Mouse (Mus musculus) neural tube, embryonic 11.5 days (tissue): ENCODE results near the gene Jmjd7. TPM values are rescaled to one million over a fixed set of nuclear protein-coding genes. Genes with fewer than 3 reads are reported as not detected.

Experiments used
- ATAC-seq: fragments of 200-750 bp; cut with Nextera tagmentation; 2 replicates; pipeline ENCODE4 v1.8.0; 2017; ENCODE audit warnings: moderate number of reproducible peaks, mild to moderate bottlenecking, moderate TSS enrichment, moderate library complexity; ENCODE audit not compliant: insufficient read depth, low FRiP score, low TSS enrichment
- DNase-seq: peaks from one replicate; pipeline ENCODE4 v3.0.0-alpha.2; 2015; ENCODE audit warnings: low spot score
- H3K27ac ChIP-seq: fragments of 300-500 bp; sonication (generic); 2 replicates; pipeline ENCODE4 v1.5.1; 2014; ENCODE audit warnings: low read depth, mild to moderate bottlenecking, low read length
- H3K27me3 ChIP-seq: fragments of 300-500 bp; sonication (generic); 2 replicates; pipeline ENCODE4 v1.6.1; 2014; ENCODE audit warnings: mild to moderate bottlenecking, low read length, mixed read lengths; ENCODE audit not compliant: control insufficient read depth, insufficient read depth
- H3K36me3 ChIP-seq: fragments of 300-500 bp; sonication (generic); 2 replicates; pipeline ENCODE4 v1.6.1; 2014; ENCODE audit warnings: mild to moderate bottlenecking, low read length, moderate library complexity, mixed read lengths; ENCODE audit not compliant: control insufficient read depth, insufficient read depth
- H3K4me1 ChIP-seq: fragments of 300-500 bp; sonication (generic); 2 replicates; pipeline ENCODE4 v1.6.1; 2014; ENCODE audit warnings: low read length, mixed read lengths; ENCODE audit not compliant: control insufficient read depth, insufficient read depth
- H3K4me2 ChIP-seq: fragments of 300-500 bp; sonication (generic); 2 replicates; pipeline ENCODE4 v1.6.1; 2014; ENCODE audit warnings: low read depth, mild to moderate bottlenecking, moderate library complexity
- H3K4me3 ChIP-seq: fragments of 300-500 bp; sonication (generic); 2 replicates; pipeline ENCODE4 v1.5.1; 2014; ENCODE audit warnings: low read depth, low read length
- H3K9ac ChIP-seq: fragments of 300-500 bp; sonication (generic); 2 replicates; pipeline ENCODE4 v1.6.1; 2014; ENCODE audit warnings: mild to moderate bottlenecking, low read length
- H3K9me3 ChIP-seq: fragments of 300-500 bp; sonication (generic); 2 replicates; pipeline ENCODE4 v1.6.1; 2016; ENCODE audit warnings: low read length; ENCODE audit not compliant: control insufficient read depth
- WGBS: fragments of 180-500 bp; shearing (Covaris S2); extraction: QIAGEN DNeasy Blood & Tissue Kit; methylation state at CpG from one replicate; pipeline ENCODE4 v1.1.7; 2014; 5-methylcytosine and 5-hydroxymethylcytosine counted together
- polyA plus RNA-seq: library from polyadenylated mRNA; unstranded; fragments of >200 nt; fragmentation: Nextera tagmentation; extraction: Ambion mirVana; gene quantifications from 2 replicates; pipeline ENCODE4 v1.2.1, GENCODE M21; 2014

The Jmjd7 gene
- polyA plus RNA-seq, 1 experiment from 2014 or later, result 28.9 TPM

GRCm38 (mm10) chr2:120027950-120028331 is 658 bp downstream of the Jmjd7 start:
- ATAC-seq (no peak), DNase-seq (peak; percentile 34)
- no peaks in the 10 kb centered on the region for H3K9me3 ChIP-seq
- H3K4me1 ChIP-seq, result peaks cover 7% of the 10 kb centered on the region; the same call in 1 of the 2 replicates
- no peak overlapping the region for H3K27ac ChIP-seq
- peaks cover 4% of the 10 kb centered on the region; the same call in 1 of the 2 replicates for H3K36me3 ChIP-seq
- H3K4me2 ChIP-seq, result peak overlapping the region; percentile 53
- H3K4me3 ChIP-seq, result peak overlapping the region; percentile 53
- WGBS, result 48% methylated on average over 3 of the region's 3 CpGs
- peak overlapping the region; percentile 63 for H3K9ac ChIP-seq
- H3K27me3 ChIP-seq, result no peaks in the 10 kb centered on the region

DNA sequence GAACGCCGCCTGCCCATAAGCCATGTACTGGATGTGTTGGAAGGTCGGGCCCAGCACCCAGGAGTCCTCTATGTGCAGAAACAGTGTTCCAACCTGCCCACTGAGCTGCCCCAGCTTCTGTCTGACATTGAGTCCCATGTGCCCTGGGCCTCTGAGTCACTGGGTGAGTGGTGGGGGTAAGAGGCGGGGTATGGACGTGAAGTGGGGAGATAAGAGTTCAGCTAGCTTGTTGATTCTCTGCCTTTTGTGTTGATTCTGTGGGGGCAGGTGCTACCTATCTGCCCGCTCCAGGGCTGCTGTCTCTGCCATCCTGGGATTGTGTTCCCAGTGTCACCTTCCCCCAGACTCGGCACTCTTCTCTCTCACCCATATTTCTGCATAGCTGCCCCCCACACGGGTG is 3.1 kb downstream of the Jmjd7 start:
- H3K4me2 ChIP-seq, result no peak overlapping the region
- no peaks in the 10 kb centered on the region for H3K9me3 ChIP-seq
- H3K27ac ChIP-seq, result no peak overlapping the region
- H3K4me3 ChIP-seq, result no peak overlapping the region
- no peak overlapping the region for H3K9ac ChIP-seq
- ATAC-seq, result no peak
- DNase-seq, result no peak
- peaks cover 7% of the 10 kb centered on the region; the same call in 1 of the 2 replicates for H3K4me1 ChIP-seq
- H3K27me3 ChIP-seq, result no peaks in the 10 kb centered on the region
- H3K36me3 ChIP-seq, result peaks cover 9% of the 10 kb centered on the region
- 94% methylated on average over 8 of the region's 8 CpGs for WGBS

DNA sequence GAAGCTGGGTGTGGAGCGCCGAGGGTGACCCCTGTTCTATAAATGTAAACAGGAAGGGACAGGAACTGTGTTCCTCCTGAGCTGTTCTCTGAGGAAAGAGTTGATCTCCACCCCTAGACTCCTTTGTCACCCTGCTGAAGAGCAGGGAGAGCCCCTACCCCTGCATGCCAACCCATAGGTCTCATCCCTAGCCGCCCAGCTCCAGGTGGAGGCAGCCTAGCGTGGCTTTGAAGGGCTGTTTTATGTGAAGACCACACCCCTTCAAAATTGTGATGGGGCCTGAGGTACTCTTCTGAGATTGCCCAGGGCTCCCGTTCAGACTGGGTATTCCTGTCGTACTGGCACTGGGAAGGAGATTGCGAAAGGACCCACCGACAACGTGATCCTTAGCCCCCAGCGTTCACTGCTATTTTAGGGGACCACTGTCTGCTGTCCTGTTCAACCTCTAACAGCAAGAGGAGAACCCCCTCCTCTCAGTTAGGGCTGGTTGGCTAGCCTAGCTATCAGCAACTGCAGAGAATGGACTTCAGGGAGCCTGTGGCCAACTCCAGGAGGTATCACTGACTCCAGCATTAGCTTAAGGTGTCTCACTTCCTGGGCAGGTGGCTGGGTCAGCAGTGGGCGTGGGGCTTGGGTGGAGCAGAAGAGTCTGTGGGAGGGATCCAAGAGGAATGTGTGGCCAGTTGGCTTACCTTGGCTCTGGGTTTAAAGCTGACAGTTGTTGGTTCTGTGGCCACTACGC is 5.6 kb downstream of the Jmjd7 start, which contains the start of gene Pla2g4b:
TSS of gene Pla2g4b (plus strand) at position 692 of the 742 bp plus-strand sequence.
- ATAC-seq (no peak), DNase-seq (no peak)
- no peaks in the 10 kb centered on the region for H3K9me3 ChIP-seq
- no peak within 1 kb of the TSS for H3K4me3 ChIP-seq
- H3K4me2 ChIP-seq, result no peak within 1 kb of the TSS
- H3K27me3 ChIP-seq, result no peaks in the 10 kb centered on the region
- 89% methylated on average over 12 of the region's 12 CpGs for whole genome bisulfite sequencing
- H3K36me3 ChIP-seq, result peaks cover 11% of the 10 kb centered on the region
- H3K4me1 ChIP-seq, result peaks cover 6% of the 10 kb centered on the region; the same call in 1 of the 2 replicates
- no peak within 1 kb of the TSS for H3K9ac ChIP-seq
- no peak within 1 kb of the TSS for H3K27ac ChIP-seq

GRCm38 (mm10) chr2:120033726-120034125 is 6.4 kb downstream of the Jmjd7 start:
- DNase-seq, result no peak
- no peak overlapping the region for H3K9ac ChIP-seq
- H3K27me3 ChIP-seq, result no peaks in the 10 kb centered on the region
- no peak for ATAC-seq
- peaks cover 16% of the 10 kb centered on the region for H3K36me3 ChIP-seq
- no peak overlapping the region for H3K27ac ChIP-seq
- no peaks in the 10 kb centered on the region for H3K4me1 ChIP-seq
- no peaks in the 10 kb centered on the region for H3K9me3 ChIP-seq
- no peak overlapping the region for H3K4me3 ChIP-seq
- WGBS, result 93% methylated on average over 5 of the region's 5 CpGs
- H3K4me2 ChIP-seq, result no peak overlapping the region

GRCm38 (mm10) chr2:120037744-120038143 is 10.5 kb downstream of the Jmjd7 start:
- Histone ChIP-seq H3K9ac (no peak overlapping the region), H3K9me3 (no peaks in the 10 kb centered on the region), H3K27me3 (no peaks in the 10 kb centered on the region), H3K4me3 (no peak overlapping the region), H3K27ac (no peak overlapping the region), H3K4me2 (no peak overlapping the region), H3K4me1 (no peaks in the 10 kb centered on the region), H3K36me3 (peaks cover 29% of the 10 kb centered on the region)
- DNase-seq (no peak), ATAC-seq (no peak)
- 89% methylated on average over 9 of the region's 9 CpGs for WGBS

DNA sequence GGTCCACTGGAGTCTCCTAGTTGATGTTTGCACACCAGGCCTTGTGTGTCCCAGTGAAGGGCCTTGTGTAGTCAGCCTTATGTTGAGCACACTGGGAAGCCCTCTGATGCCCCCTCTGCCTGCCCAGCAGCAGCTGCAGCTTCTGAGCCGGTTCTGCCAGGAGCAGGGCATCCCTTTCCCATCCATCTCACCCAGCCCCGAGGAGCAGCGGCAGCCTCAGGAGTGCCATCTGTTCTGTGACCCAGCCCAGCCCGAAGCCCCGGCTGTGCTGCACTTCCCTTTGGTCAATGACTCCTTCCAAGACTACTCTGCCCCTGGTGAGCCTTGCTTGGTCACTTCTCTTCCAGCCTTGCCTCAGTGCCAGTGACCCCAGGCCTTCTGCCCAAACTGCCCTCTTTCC is 13.7 kb downstream of the Jmjd7 start:
- 83% methylated on average over 5 of the region's 5 CpGs for WGBS
- Histone ChIP-seq H3K4me1 (no peaks in the 10 kb centered on the region), H3K4me3 (no peak overlapping the region), H3K9ac (no peak overlapping the region), H3K27ac (no peak overlapping the region), H3K27me3 (no peaks in the 10 kb centered on the region), H3K4me2 (no peak overlapping the region), H3K9me3 (no peaks in the 10 kb centered on the region), H3K36me3 (peaks cover 24% of the 10 kb centered on the region)
- ATAC-seq, result no peak
- DNase-seq, result no peak

DNA sequence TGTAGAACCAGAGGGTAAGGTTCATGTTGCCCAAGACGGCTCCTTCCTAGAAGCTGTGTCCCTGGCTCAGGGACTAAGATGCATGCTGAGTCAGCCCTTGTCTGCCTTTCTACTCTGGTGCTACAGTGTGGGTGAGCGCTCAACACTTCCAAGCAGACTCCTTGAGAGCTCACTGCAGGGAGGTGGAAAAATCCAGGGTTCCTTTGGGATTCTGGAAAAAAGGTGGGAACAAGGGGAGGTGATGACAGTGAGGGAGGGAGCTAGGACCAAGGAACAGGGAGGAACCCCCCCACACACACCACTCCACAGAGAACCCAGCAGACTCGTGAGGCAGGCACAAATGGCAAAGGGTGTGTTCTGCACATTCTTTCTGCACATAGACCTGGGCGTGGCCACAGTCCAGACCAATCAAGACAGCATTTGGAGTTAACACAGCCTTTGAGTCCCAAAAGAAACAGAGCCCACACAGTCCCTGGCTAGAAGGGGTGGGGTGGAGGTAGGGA is 16.9 kb downstream of the Jmjd7 start:
- Histone ChIP-seq H3K27me3 (no peaks in the 10 kb centered on the region), H3K9me3 (no peaks in the 10 kb centered on the region), H3K36me3 (peaks cover 14% of the 10 kb centered on the region), H3K9ac (no peak overlapping the region), H3K27ac (no peak overlapping the region), H3K4me3 (no peak overlapping the region), H3K4me2 (no peak overlapping the region), H3K4me1 (no peaks in the 10 kb centered on the region)
- ATAC-seq, result no peak
- 62% methylated on average over 4 of the region's 4 CpGs for WGBS
- no peak for DNase-seq

GRCm38 (mm10) chr2:120044676-120045075 is 17.4 kb downstream of the Jmjd7 start:
- 61% methylated on average over 3 of the region's 3 CpGs for WGBS

More at GRCm38 (mm10) chr2:120044676-120045075, 17.4 kb downstream of the Jmjd7 start:
- DNase-seq (no peak), ATAC-seq (no peak)
- Histone ChIP-seq H3K4me1 (no peaks in the 10 kb centered on the region), H3K27ac (no peak overlapping the region), H3K9me3 (no peaks in the 10 kb centered on the region), H3K4me3 (no peak overlapping the region), H3K36me3 (peaks cover 12% of the 10 kb centered on the region; the same call in 1 of the 2 replicates), H3K4me2 (no peak overlapping the region), H3K27me3 (no peaks in the 10 kb centered on the region), H3K9ac (no peak overlapping the region)
